Mouse (Mus musculus): ENCODE measurements at regions not wholly inside any gene's neighbourhood (a gene's known extent, or its start where the extent isn't known, plus 50 kb on each side); places are given as distances from the start of the nearest gene placed in this dataset.

DNA sequence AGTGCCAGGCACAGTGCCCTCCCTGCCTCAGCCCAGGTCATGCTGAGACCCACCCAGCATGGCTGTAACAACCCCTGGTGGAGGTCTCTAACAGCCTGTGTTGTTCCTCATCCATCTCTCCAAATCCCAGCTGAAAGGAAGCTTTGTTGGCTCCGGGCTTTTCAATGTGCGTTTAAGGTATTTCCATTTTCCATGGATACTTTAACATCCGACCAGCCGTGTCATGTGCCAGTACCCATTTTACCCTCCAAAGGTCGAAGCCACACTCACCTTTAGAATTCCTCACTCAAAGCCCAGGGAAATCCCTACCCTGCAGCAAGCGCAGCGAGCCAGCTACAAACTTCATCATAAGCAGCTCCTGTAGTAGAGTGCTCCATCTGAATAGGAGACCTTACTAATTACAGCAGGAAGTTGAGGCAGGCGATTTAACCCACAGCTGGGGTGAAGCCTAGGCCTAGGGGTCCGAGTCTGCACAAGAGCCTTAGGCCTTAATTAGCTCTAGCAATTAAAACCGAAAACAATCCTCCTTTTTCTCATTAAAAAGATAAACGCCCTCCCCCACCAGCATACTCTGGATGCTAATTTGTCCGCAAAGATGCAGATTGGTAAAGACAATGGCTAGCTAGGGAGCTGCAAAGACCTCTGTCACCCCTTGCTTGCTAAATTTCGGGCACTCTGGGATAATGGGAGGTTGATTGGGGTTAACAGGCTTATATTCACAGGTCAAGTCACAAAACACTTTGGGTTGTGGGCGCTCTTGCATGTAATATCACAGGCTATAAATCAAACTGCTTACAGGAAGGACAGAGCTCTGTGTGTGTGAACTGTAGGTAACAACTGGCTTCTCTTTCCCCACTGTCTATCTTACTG is 171.2 kb downstream of the Pmp22 start:
- peak; percentile 68; the same call in 1 of the 2 replicates for ATAC-seq (ENCODE audit: low FRiP score, low TSS enrichment)
- Histone ChIP-seq H3K9me3 (ENCODE audit: control insufficient read depth, low read length) (no peaks in the 10 kb centered on the region), H3K27me3 (ENCODE audit: control insufficient read depth, insufficient read depth, low read length) (peaks cover 2% of the 10 kb centered on the region; the same call in 1 of the 2 replicates), H3K36me3 (ENCODE audit: control insufficient read depth, insufficient read depth, low read length) (no peaks in the 10 kb centered on the region), H3K27ac (ENCODE audit: low read depth, low read length) (no peak overlapping the region), H3K4me3 (ENCODE audit: low read length) (no peak overlapping the region), H3K4me1 (ENCODE audit: control insufficient read depth, insufficient read depth, low read length) (peaks cover 6% of the 10 kb centered on the region; the same call in 1 of the 2 replicates), H3K4me2 (replicated peaks; ENCODE audit: low read depth, low read length) (no peak overlapping the region), H3K9ac (ENCODE audit: low read depth, low read length) (no peak overlapping the region)
- WGBS: 28% methylated on average over 14 of the region's 14 CpGs

DNA sequence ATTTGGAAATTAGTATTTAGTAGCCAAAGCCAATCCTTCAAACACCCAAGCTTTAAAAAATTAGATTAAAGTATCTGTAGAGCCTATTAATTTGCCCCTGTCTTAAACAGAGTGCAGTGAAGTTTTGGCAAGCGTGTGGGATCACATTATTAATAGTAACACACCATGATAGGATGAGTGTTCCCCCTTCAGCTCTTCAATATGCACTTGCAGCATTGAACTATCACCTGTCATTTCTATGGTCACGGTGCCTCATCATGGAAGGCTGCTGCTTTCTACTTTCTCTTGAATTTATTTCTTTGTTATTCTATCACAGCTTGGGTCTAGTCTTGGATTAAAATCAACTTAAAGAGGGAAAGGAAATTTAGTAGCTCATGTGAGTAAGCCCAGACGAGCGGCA is 196.4 kb downstream of the Pmp22 start:
- no peak for ATAC-seq (ENCODE audit: low FRiP score, low TSS enrichment)
- Histone ChIP-seq H3K9me3 (ENCODE audit: control insufficient read depth, low read length) (no peaks in the 10 kb centered on the region), H3K4me1 (ENCODE audit: control insufficient read depth, insufficient read depth, low read length) (no peaks in the 10 kb centered on the region), H3K27me3 (ENCODE audit: control insufficient read depth, insufficient read depth, low read length) (no peaks in the 10 kb centered on the region), H3K4me3 (ENCODE audit: low read length) (no peak overlapping the region), H3K36me3 (ENCODE audit: control insufficient read depth, insufficient read depth, low read length) (no peaks in the 10 kb centered on the region), H3K27ac (ENCODE audit: low read depth, low read length) (no peak overlapping the region), H3K4me2 (replicated peaks; ENCODE audit: low read depth, low read length) (no peak overlapping the region), H3K9ac (ENCODE audit: low read depth, low read length) (no peak overlapping the region)
- 83% methylated on average over 4 of the region's 4 CpGs for WGBS

DNA sequence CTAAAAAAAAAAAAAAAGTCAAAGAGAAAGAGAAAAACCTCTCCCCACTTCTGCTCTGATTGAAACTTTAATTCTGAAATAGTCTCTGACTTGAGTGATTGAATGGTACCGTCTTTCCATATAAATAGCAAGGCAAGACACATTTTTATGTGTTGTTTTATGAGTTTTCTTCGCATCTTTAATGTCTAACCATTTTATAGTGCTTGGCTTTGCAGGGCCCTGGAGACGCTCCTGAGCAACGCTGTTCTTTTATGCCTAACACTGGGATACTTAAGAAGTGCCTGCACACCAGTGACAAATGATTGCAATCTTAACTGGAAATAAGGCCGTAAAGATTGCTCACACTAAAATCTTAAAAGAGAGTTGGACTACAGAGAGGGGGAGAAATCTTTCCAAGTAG is 198.1 kb downstream of the Pmp22 start:
- H3K4me3 ChIP-seq (ENCODE audit: low read length): no peak overlapping the region
- H3K27ac ChIP-seq (ENCODE audit: low read depth, low read length): no peak overlapping the region
- WGBS: 35% methylated on average over 5 of the region's 5 CpGs
- no peaks in the 10 kb centered on the region for H3K4me1 ChIP-seq (ENCODE audit: control insufficient read depth, insufficient read depth, low read length)
- ATAC-seq (ENCODE audit: low FRiP score, low TSS enrichment): no peak
- H3K36me3 ChIP-seq (ENCODE audit: control insufficient read depth, insufficient read depth, low read length): no peaks in the 10 kb centered on the region
- no peaks in the 10 kb centered on the region for H3K9me3 ChIP-seq (ENCODE audit: control insufficient read depth, low read length)
- no peaks in the 10 kb centered on the region for H3K27me3 ChIP-seq (ENCODE audit: control insufficient read depth, insufficient read depth, low read length)
- no peak overlapping the region for H3K4me2 ChIP-seq (replicated peaks; ENCODE audit: low read depth, low read length)
- H3K9ac ChIP-seq (ENCODE audit: low read depth, low read length): no peak overlapping the region

DNA sequence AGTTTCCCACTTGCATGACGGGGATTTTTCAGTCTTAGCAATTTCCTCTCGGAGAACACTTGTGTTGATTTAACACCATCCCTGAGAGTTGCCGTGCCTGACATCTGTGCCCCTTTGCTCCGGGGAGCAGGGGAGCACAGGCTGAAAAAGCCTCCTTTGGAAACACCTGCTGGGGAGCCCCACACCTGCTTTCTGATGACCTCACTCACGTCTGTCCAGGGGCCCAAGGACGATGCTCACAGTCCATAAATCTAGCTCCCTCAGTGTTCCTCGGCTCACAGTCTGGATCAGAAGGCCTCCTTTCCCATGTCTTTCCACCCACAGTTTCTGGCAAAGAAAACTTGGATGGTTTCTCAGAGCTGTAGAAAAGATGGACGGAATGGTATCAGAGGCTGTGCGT is 208.7 kb downstream of the Pmp22 start:
- 32% methylated on average over 9 of the region's 9 CpGs for WGBS
- Histone ChIP-seq H3K4me3 (ENCODE audit: low read length) (no peak overlapping the region), H3K9me3 (ENCODE audit: control insufficient read depth, low read length) (no peaks in the 10 kb centered on the region), H3K4me2 (replicated peaks; ENCODE audit: low read depth, low read length) (no peak overlapping the region), H3K27me3 (ENCODE audit: control insufficient read depth, insufficient read depth, low read length) (no peaks in the 10 kb centered on the region), H3K36me3 (ENCODE audit: control insufficient read depth, insufficient read depth, low read length) (no peaks in the 10 kb centered on the region), H3K27ac (ENCODE audit: low read depth, low read length) (no peak overlapping the region), H3K4me1 (ENCODE audit: control insufficient read depth, insufficient read depth, low read length) (no peaks in the 10 kb centered on the region), H3K9ac (ENCODE audit: low read depth, low read length) (no peak overlapping the region)
- ATAC-seq (ENCODE audit: low FRiP score, low TSS enrichment): no peak

DNA sequence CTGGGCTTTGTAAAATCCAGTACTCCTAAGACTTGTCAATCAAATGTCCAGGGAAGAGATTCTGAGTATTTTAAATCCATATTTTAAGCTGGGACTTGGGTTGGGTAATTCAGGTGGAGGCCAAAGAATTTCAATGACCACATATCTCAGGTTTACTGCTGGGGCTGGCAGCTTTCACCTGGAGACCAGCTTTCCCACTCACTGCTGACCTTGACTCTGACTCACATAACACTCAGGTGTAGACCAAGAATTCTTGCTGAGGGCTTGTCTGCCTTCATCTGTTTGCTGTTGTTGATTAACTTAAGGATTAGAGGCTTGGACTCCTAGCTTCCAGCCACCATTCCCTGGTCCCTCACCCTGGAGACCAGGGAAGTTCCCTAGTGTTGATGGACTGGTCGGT is 209.5 kb downstream of the Pmp22 start:
- H3K4me3 ChIP-seq (ENCODE audit: low read length): no peak overlapping the region
- no peak overlapping the region for H3K9ac ChIP-seq (ENCODE audit: low read depth, low read length)
- no peaks in the 10 kb centered on the region for H3K27me3 ChIP-seq (ENCODE audit: control insufficient read depth, insufficient read depth, low read length)
- H3K9me3 ChIP-seq (ENCODE audit: control insufficient read depth, low read length): no peaks in the 10 kb centered on the region
- no peak overlapping the region for H3K27ac ChIP-seq (ENCODE audit: low read depth, low read length)
- ATAC-seq (ENCODE audit: low FRiP score, low TSS enrichment): no peak
- H3K4me1 ChIP-seq (ENCODE audit: control insufficient read depth, insufficient read depth, low read length): no peaks in the 10 kb centered on the region
- WGBS: 100% methylated on average over 1 of the region's 1 CpGs
- no peak overlapping the region for H3K4me2 ChIP-seq (replicated peaks; ENCODE audit: low read depth, low read length)
- no peaks in the 10 kb centered on the region for H3K36me3 ChIP-seq (ENCODE audit: control insufficient read depth, insufficient read depth, low read length)

DNA sequence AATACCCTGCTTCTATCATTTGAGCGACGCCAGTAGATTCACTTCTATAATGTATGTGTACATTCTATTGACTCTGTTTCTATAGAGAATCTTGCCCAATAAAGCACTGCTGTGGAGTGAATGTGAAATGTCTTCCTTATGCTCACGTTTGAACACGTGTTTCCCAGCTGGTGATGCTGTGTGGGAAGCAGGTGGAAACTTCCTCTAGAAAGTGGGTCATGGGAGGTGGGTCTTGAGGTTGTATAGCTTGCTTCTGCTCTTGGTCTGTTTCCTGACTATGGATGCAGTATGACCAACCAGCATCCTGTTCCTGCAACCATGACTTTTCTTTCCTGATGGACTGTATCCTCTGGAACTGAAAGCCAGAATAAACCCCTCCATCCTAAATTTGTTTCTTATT is 216.9 kb downstream of the Pmp22 start:
- H3K9me3 ChIP-seq (ENCODE audit: control insufficient read depth, low read length): no peaks in the 10 kb centered on the region
- no peak overlapping the region for H3K4me2 ChIP-seq (replicated peaks; ENCODE audit: low read depth, low read length)
- H3K4me1 ChIP-seq (ENCODE audit: control insufficient read depth, insufficient read depth, low read length): peaks cover 3% of the 10 kb centered on the region; the same call in 1 of the 2 replicates
- no peaks in the 10 kb centered on the region for H3K36me3 ChIP-seq (ENCODE audit: control insufficient read depth, insufficient read depth, low read length)
- H3K27ac ChIP-seq (ENCODE audit: low read depth, low read length): no peak overlapping the region
- no peak overlapping the region for H3K9ac ChIP-seq (ENCODE audit: low read depth, low read length)
- no peaks in the 10 kb centered on the region; the same call in 1 of the 2 replicates for H3K27me3 ChIP-seq (ENCODE audit: control insufficient read depth, insufficient read depth, low read length)
- ATAC-seq (ENCODE audit: low FRiP score, low TSS enrichment): no peak
- 93% methylated on average over 4 of the region's 4 CpGs for WGBS
- no peak overlapping the region for H3K4me3 ChIP-seq (ENCODE audit: low read length)

DNA sequence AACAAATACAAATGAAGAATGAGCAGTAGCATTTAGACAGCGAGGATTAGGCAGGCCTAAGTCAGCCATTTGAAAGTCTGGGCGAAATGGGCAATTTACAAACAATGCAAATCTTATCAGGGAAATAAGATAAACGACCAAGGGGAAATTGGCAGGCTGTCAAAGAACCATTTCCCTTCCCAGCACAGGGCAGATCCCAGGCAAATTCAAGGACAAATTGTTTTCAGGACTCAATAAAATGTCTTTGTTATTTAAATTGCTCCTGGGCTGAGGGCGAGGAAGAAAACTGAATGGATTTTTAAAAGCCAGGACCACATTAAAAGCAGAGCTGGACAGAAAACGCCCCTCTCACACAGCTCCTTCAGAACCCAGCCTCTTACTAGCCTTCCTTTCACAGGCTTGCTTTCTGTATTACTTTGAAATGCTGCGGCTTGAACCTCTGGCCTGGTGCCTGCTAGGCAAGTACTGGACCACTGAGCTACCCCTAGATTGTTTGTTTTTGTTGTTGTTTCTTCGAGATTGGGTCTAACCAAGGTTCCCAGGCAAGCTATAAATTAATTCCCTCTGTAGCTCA is 221.4 kb downstream of the Pmp22 start:
- Histone ChIP-seq H3K27ac (ENCODE audit: low read depth, low read length) (no peak overlapping the region), H3K4me3 (ENCODE audit: low read length) (no peak overlapping the region), H3K4me1 (ENCODE audit: control insufficient read depth, insufficient read depth, low read length) (peaks cover 3% of the 10 kb centered on the region; the same call in 1 of the 2 replicates), H3K36me3 (ENCODE audit: control insufficient read depth, insufficient read depth, low read length) (no peaks in the 10 kb centered on the region), H3K9ac (ENCODE audit: low read depth, low read length) (no peak overlapping the region), H3K4me2 (replicated peaks; ENCODE audit: low read depth, low read length) (no peak overlapping the region), H3K27me3 (ENCODE audit: control insufficient read depth, insufficient read depth, low read length) (no peaks in the 10 kb centered on the region; the same call in 1 of the 2 replicates), H3K9me3 (ENCODE audit: control insufficient read depth, low read length) (no peaks in the 10 kb centered on the region)
- no peak for ATAC-seq (ENCODE audit: low FRiP score, low TSS enrichment)
- WGBS: 30% methylated on average over 7 of the region's 7 CpGs

DNA sequence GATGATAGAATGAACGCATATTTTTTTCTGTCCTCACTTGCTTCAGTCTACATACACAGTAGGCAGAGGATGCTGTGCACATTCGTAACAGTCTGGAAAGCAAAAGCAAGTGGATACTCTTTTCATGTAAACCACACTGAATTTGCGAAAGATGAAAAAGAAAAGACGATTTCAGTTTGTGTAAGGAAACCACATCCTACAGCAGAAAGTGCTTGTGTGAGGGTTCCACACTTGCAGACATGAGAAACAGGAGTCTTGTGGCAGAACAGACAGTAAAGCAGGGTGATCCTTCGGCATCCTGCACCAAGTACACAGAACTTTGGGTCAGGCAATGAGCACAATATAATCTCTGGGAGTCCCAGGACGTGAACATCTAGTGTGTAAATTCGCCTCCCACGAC is 223.2 kb downstream of the Pmp22 start:
- H3K27ac ChIP-seq (ENCODE audit: low read depth, low read length): no peak overlapping the region
- no peak for ATAC-seq (ENCODE audit: low FRiP score, low TSS enrichment)
- no peak overlapping the region for H3K9ac ChIP-seq (ENCODE audit: low read depth, low read length)
- peaks cover 3% of the 10 kb centered on the region; the same call in 1 of the 2 replicates for H3K4me1 ChIP-seq (ENCODE audit: control insufficient read depth, insufficient read depth, low read length)
- H3K4me2 ChIP-seq (replicated peaks; ENCODE audit: low read depth, low read length): no peak overlapping the region
- no peaks in the 10 kb centered on the region; the same call in 1 of the 2 replicates for H3K27me3 ChIP-seq (ENCODE audit: control insufficient read depth, insufficient read depth, low read length)
- H3K36me3 ChIP-seq (ENCODE audit: control insufficient read depth, insufficient read depth, low read length): no peaks in the 10 kb centered on the region
- WGBS: 90% methylated on average over 8 of the region's 8 CpGs
- H3K4me3 ChIP-seq (ENCODE audit: low read length): no peak overlapping the region
- H3K9me3 ChIP-seq (ENCODE audit: control insufficient read depth, low read length): no peaks in the 10 kb centered on the region

DNA sequence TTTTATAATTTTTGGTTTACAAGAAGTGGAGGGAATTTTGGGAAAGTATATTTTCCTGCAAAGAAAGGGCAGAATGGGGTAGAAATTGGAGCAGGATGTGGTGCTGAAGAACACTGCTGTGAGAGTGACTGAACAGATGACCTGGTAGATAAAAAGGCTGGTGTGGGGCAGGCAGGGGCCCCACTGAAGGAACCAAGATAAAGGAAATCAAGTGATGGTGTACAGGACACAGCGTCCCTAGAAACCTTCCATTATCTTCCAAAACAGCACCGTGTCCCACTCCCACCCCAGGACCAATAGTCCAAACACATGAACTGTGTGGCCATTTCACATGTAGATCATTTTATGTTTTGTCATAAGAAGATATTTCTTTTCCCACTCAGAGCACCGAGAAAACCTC is 224.2 kb downstream of the Pmp22 start:
- peaks cover 3% of the 10 kb centered on the region; the same call in 1 of the 2 replicates for H3K4me1 ChIP-seq (ENCODE audit: control insufficient read depth, insufficient read depth, low read length)
- no peaks in the 10 kb centered on the region; the same call in 1 of the 2 replicates for H3K27me3 ChIP-seq (ENCODE audit: control insufficient read depth, insufficient read depth, low read length)
- H3K36me3 ChIP-seq (ENCODE audit: control insufficient read depth, insufficient read depth, low read length): no peaks in the 10 kb centered on the region
- 76% methylated on average over 3 of the region's 3 CpGs for WGBS
- H3K9me3 ChIP-seq (ENCODE audit: control insufficient read depth, low read length): no peaks in the 10 kb centered on the region
- H3K4me2 ChIP-seq (replicated peaks; ENCODE audit: low read depth, low read length): no peak overlapping the region
- no peak overlapping the region for H3K9ac ChIP-seq (ENCODE audit: low read depth, low read length)
- ATAC-seq (ENCODE audit: low FRiP score, low TSS enrichment): no peak
- no peak overlapping the region for H3K27ac ChIP-seq (ENCODE audit: low read depth, low read length)
- no peak overlapping the region for H3K4me3 ChIP-seq (ENCODE audit: low read length)
